Mouse (Mus musculus): Measurements from ENCODE around the gene Gm45021. TPM values are rescaled to one million over a fixed set of nuclear protein-coding genes. Genes with fewer than 3 reads are reported as not detected.

The Gm45021 gene
- polyA plus RNA-seq, 2 experiments, result 0.78 to 0.94 TPM

DNA sequence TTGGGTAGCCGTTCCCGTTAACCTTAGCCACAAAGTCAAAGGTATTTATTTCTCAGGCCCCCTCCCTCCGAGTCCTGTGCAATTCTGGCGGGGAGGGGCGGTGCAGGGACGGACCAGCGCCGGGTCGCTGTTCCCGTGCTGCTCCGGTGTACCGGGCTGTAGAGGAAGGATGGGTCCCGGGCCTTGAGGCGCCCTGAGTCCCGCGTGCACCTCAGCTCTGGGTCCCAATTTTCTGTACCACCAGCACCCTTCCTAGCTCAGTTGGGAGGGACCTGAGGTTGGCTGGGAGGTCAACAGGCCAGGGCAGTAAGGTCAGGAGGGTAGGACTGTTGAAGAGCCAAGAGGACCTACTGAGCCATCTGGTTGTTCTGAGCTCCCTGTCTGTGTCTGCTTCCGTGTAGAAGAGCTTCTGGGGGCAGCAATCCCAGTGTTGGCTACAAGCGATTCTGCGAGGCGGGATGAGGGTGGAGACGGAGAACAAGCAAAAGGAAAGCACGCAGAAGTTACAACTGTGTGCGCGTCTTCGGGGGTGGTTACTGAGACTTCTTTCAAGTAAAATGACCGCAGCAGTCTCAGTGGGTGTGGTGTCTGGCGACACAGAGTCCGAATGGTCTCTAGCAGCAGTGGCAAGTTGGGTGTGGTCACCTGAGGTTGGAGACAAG lies 12.8 kb downstream of the Gm45021 start:
- ATAC-seq (ENCODE audit: low FRiP score, low read depth), result peak; percentile 78
- H3K9me3 ChIP-seq (ENCODE audit: control insufficient read depth, low read length), result peaks cover 13% of the 10 kb centered on the region
- H3K4me3 ChIP-seq (replicated peaks; ENCODE audit: low read length), result peak overlapping the region; percentile 73
- H3K27me3 ChIP-seq (ENCODE audit: control insufficient read depth, insufficient read depth, low read length), result no peaks in the 10 kb centered on the region
- WGBS, result under 1% methylated on average over 28 of the region's 28 CpGs
- H3K4me2 ChIP-seq (replicated peaks; ENCODE audit: low read depth, low read length, severe bottlenecking), result peak overlapping the region; percentile 94
- H3K27ac ChIP-seq (replicated peaks; ENCODE audit: low read depth, low read length), result peak overlapping the region; percentile 67
- peak; percentile 13 for DNase-seq (ENCODE audit: low spot score)
- 0 out of 2 replicates have a peak, but pooled peaks cover 7% of the 10 kb centered on the region for H3K4me1 ChIP-seq (ENCODE audit: control insufficient read depth, insufficient read depth, low read length)
- H3K36me3 ChIP-seq (ENCODE audit: control insufficient read depth, insufficient read depth, low read length), result peaks cover 30% of the 10 kb centered on the region
- peak overlapping the region; percentile 79 for H3K9ac ChIP-seq (ENCODE audit: low read depth, low read length, severe bottlenecking)
- no peak for TF ChIP-seq POLR2A (IDR thresholded peaks at IDR 0.05; ENCODE audit: borderline replicate concordance, extremely low read depth, insufficient read depth, insufficient read length)

DNA sequence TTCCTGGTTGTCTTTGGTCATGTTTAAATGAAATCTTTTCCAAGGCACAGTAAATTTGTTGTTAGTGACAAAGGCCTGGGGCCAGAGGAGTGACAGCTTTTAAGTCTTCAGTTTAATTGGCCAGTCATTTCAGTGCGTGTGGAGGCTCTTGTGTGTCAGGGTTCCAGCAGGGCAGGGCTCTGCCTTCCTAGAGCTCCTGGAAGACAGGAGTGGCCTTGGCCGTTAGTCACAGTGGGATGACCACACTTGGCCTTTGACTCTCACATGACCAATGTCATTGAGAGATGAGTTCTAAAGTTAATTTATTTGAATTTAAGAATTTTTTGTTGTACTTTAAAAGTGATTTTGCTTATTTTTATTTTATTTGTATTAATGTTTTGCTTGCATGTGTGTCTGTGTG lies 18.7 kb downstream of the Gm45021 start:
- no peak for DNase-seq (ENCODE audit: low spot score)
- Histone ChIP-seq H3K4me3 (replicated peaks; ENCODE audit: low read length) (no peak overlapping the region), H3K9ac (ENCODE audit: low read depth, low read length, severe bottlenecking) (no peak overlapping the region), H3K4me1 (ENCODE audit: control insufficient read depth, insufficient read depth, low read length) (no peaks in the 10 kb centered on the region), H3K27ac (replicated peaks; ENCODE audit: low read depth, low read length) (no peak overlapping the region), H3K9me3 (ENCODE audit: control insufficient read depth, low read length) (no peaks in the 10 kb centered on the region), H3K36me3 (ENCODE audit: control insufficient read depth, insufficient read depth, low read length) (peaks cover 1% of the 10 kb centered on the region; the same call in 1 of the 2 replicates), H3K4me2 (replicated peaks; ENCODE audit: low read depth, low read length, severe bottlenecking) (no peak overlapping the region), H3K27me3 (ENCODE audit: control insufficient read depth, insufficient read depth, low read length) (no peaks in the 10 kb centered on the region)
- TF ChIP-seq POLR2A (IDR thresholded peaks at IDR 0.05; ENCODE audit: borderline replicate concordance, extremely low read depth, insufficient read depth, insufficient read length), result no peak
- no peak for ATAC-seq (ENCODE audit: low FRiP score, low read depth)
- 51% methylated on average over 2 of the region's 2 CpGs for WGBS

DNA sequence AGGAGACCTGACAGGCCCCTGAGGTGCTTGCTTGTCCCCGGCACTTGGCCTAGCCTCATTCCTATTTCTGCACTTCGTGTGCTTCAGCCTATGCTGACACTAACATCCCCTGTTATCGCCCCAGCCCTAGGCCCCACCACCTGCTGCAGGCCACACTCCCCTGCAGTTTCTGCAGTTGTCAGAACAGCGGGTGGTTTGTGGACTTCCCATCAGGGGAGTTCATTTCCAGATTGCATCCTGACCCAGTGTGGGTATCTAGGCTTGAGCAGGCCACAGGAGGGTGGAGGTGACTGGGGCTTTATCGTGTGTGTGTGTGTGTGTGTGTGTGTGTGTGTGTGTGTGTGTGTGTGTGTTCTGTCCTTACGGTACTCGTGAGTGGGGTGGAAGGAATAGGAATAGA lies 20.1 kb downstream of the Gm45021 start:
- H3K9ac ChIP-seq (ENCODE audit: low read depth, low read length, severe bottlenecking), result no peak overlapping the region
- DNase-seq (ENCODE audit: low spot score) (no peak), ATAC-seq (ENCODE audit: low FRiP score, low read depth) (peak; percentile 37; the same call in 1 of the 2 replicates)
- WGBS, result 64% methylated on average over 7 of the region's 7 CpGs
- no peak overlapping the region for H3K4me3 ChIP-seq (replicated peaks; ENCODE audit: low read length)
- H3K36me3 ChIP-seq (ENCODE audit: control insufficient read depth, insufficient read depth, low read length), result peaks cover 11% of the 10 kb centered on the region
- no peak overlapping the region for H3K4me2 ChIP-seq (replicated peaks; ENCODE audit: low read depth, low read length, severe bottlenecking)
- H3K27me3 ChIP-seq (ENCODE audit: control insufficient read depth, insufficient read depth, low read length), result no peaks in the 10 kb centered on the region
- H3K9me3 ChIP-seq (ENCODE audit: control insufficient read depth, low read length), result no peaks in the 10 kb centered on the region
- no peak for TF ChIP-seq POLR2A (IDR thresholded peaks at IDR 0.05; ENCODE audit: borderline replicate concordance, extremely low read depth, insufficient read depth, insufficient read length)
- H3K27ac ChIP-seq (replicated peaks; ENCODE audit: low read depth, low read length), result no peak overlapping the region
- no peaks in the 10 kb centered on the region for H3K4me1 ChIP-seq (ENCODE audit: control insufficient read depth, insufficient read depth, low read length)

DNA sequence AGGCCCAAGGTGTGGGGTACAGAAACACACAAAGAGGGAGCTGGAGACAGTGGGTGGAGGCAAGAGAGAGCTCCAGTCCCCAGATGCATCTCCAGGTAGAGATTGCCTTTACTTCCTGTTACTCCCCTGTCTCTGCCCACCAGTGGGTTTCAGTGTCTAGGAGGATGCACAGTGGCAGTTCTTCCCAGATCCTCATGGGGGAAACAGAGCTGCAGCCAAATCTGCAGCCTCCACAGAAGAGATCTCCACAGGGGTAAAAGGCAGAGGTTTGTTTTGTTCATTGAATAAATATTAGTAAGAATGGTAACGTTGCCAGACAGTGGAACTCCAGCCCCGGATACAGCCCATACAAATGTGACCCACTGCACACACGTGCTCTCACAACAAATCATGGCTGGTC lies 21.2 kb downstream of the Gm45021 start:
- H3K4me2 ChIP-seq (replicated peaks; ENCODE audit: low read depth, low read length, severe bottlenecking), result no peak overlapping the region
- 81% methylated on average over 3 of the region's 3 CpGs for WGBS
- no peak overlapping the region for H3K4me3 ChIP-seq (replicated peaks; ENCODE audit: low read length)
- no peaks in the 10 kb centered on the region for H3K9me3 ChIP-seq (ENCODE audit: control insufficient read depth, low read length)
- no peaks in the 10 kb centered on the region for H3K27me3 ChIP-seq (ENCODE audit: control insufficient read depth, insufficient read depth, low read length)
- no peak for ATAC-seq (ENCODE audit: low FRiP score, low read depth)
- H3K27ac ChIP-seq (replicated peaks; ENCODE audit: low read depth, low read length), result no peak overlapping the region
- H3K9ac ChIP-seq (ENCODE audit: low read depth, low read length, severe bottlenecking), result no peak overlapping the region
- H3K4me1 ChIP-seq (ENCODE audit: control insufficient read depth, insufficient read depth, low read length), result no peaks in the 10 kb centered on the region
- no peak for TF ChIP-seq POLR2A (IDR thresholded peaks at IDR 0.05; ENCODE audit: borderline replicate concordance, extremely low read depth, insufficient read depth, insufficient read length)
- no peak for DNase-seq (ENCODE audit: low spot score)
- H3K36me3 ChIP-seq (ENCODE audit: control insufficient read depth, insufficient read depth, low read length), result peaks cover 11% of the 10 kb centered on the region

DNA sequence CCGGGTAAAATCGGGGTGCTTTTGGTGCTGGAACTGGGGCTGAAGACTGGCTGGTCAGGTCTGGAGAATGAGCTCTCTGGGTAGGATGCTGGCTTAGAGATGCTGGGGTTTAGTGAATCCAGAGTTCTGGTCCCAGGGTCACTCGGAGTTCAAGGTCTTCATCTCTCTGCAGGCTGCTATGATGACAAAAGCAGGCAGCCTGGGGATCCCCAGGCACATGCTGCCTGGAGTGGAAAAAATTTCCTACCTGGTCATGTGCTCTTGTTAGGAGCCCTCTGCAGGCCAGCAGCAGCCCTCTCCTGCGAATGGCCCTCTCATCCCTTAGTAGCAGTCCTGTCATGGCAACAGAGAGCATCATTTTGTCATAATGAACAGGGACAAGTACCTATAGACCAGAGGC lies 24.1 kb downstream of the Gm45021 start:
- Histone ChIP-seq H3K4me1 (ENCODE audit: control insufficient read depth, insufficient read depth, low read length) (no peaks in the 10 kb centered on the region), H3K36me3 (ENCODE audit: control insufficient read depth, insufficient read depth, low read length) (peaks cover 11% of the 10 kb centered on the region), H3K27me3 (ENCODE audit: control insufficient read depth, insufficient read depth, low read length) (no peaks in the 10 kb centered on the region)

More for the DNA sequence above, 24.1 kb downstream of the Gm45021 start:
- TF ChIP-seq POLR2A (IDR thresholded peaks at IDR 0.05; ENCODE audit: borderline replicate concordance, extremely low read depth, insufficient read depth, insufficient read length), result no peak
- H3K27ac ChIP-seq (replicated peaks; ENCODE audit: low read depth, low read length), result no peak overlapping the region
- no peaks in the 10 kb centered on the region for H3K9me3 ChIP-seq (ENCODE audit: control insufficient read depth, low read length)
- DNase-seq (ENCODE audit: low spot score), result no peak
- no peak overlapping the region for H3K4me2 ChIP-seq (replicated peaks; ENCODE audit: low read depth, low read length, severe bottlenecking)
- no peak overlapping the region for H3K4me3 ChIP-seq (replicated peaks; ENCODE audit: low read length)
- no peak for ATAC-seq (ENCODE audit: low FRiP score, low read depth)
- WGBS, result 92% methylated on average over 4 of the region's 4 CpGs
- H3K9ac ChIP-seq (ENCODE audit: low read depth, low read length, severe bottlenecking), result no peak overlapping the region

Measured in limb, embryonic 14.5 days (tissue).